ENCODE assay signal across 8 mouse cellular contexts in genomic region chr11:89084601-89085000, GRCm38 (mm10). TPM values are rescaled to one million over a fixed set of nuclear protein-coding genes. Genes with fewer than 3 reads are reported as not detected.
DNase-seq lines count a peak whose midpoint lies in the region; TF ChIP-seq lines count a peak whose summit lies in the region.

No protein-coding gene starts in this region.

- no peaks in the 10 kb centered on the region for H3K27me3 ChIP-seq in heart, adult 2 months (ENCODE audit: control insufficient read depth, insufficient read depth, low read length)
- no peaks in the 10 kb centered on the region; the same call in 1 of the 2 replicates for H3K27me3 ChIP-seq in heart, embryonic 10.5 days (ENCODE audit: insufficient read depth, poor library complexity, severe bottlenecking)
- no peaks in the 10 kb centered on the region for H3K27me3 ChIP-seq in spleen, adult 2 months (ENCODE audit: control insufficient read depth, insufficient read depth, low read length)

- TF ChIP-seq EP300 in heart, adult 2 months (IDR thresholded peaks at IDR 0.05; ENCODE audit: insufficient read depth, low read depth, low read length) = no peak

- H3K36me3 ChIP-seq in heart, adult 2 months (ENCODE audit: control insufficient read depth, insufficient read depth, low read length) = no peaks in the 10 kb centered on the region
- no peaks in the 10 kb centered on the region for H3K36me3 ChIP-seq in heart, embryonic 10.5 days
- H3K36me3 ChIP-seq in spleen, adult 2 months (ENCODE audit: control insufficient read depth, insufficient read depth, low read length) = no peaks in the 10 kb centered on the region

- H3K9ac ChIP-seq in heart, adult 2 months (ENCODE audit: low read depth, low read length) = no peak overlapping the region

- intact Hi-C loops in heart, adult 2 months (cut with DNase I) = loop anchor here (5.0 kb wide), 1 partner anchor 218 kb away; the partner anchor contains the start of gene Nog

- DNase-seq in heart, adult 2 months = peak in 1 of 2 experiments; percentile 28
- DNase-seq in heart, embryonic 10.5 days (ENCODE audit: low spot score) = no peak
- peak in 1 of 2 experiments; percentile 53 for DNase-seq in spleen, adult 2 months (ENCODE audit: low read depth in 1 of 2, low spot score in 2 of 2)
- no peak for DNase-seq in spleen, adult 12 weeks (ENCODE audit: low spot score)
- DNase-seq in c-Kit-negative CD71-positive TER-119-positive erythroid progenitor cells, embryonic 14.5 days (ENCODE audit: low read depth, low spot score) = peak; percentile 27
- DNase-seq in layer of hippocampus, postnatal 10 days (ENCODE audit: low spot score in 2 of 2) = peak; percentile 26 to 52
- DNase-seq in spleen, postnatal 4 days (ENCODE audit: low spot score in 2 of 2) = peak; percentile 54 to 74
- DNase-seq in ovary, postnatal 10 days (ENCODE audit: low spot score) = no peak

- H3K4me1 ChIP-seq in heart, adult 2 months (ENCODE audit: control insufficient read depth, insufficient read depth, low read length) = no peaks in the 10 kb centered on the region
- no peaks in the 10 kb centered on the region for H3K4me1 ChIP-seq in heart, embryonic 10.5 days
- peaks cover 4% of the 10 kb centered on the region; the same call in 1 of the 2 replicates for H3K4me1 ChIP-seq in spleen, adult 2 months (ENCODE audit: control insufficient read depth, insufficient read depth, insufficient read length)

- H3K4me3 ChIP-seq in heart, adult 2 months = no peak overlapping the region
- H3K4me3 ChIP-seq in heart, embryonic 10.5 days = no peak overlapping the region
- no peak overlapping the region for H3K4me3 ChIP-seq in spleen, adult 2 months (ENCODE audit: extremely low read depth, insufficient read depth, insufficient read length)

- no peak for TF ChIP-seq POLR2A in heart, adult 2 months (IDR thresholded peaks at IDR 0.05; ENCODE audit: insufficient read depth, low read depth, low read length)
- TF ChIP-seq POLR2A in spleen, adult 2 months (IDR thresholded peaks at IDR 0.05; ENCODE audit: low read depth, low read length) = no peak

- no peaks in the 10 kb centered on the region for H3K9me3 ChIP-seq in heart, embryonic 10.5 days

- TF ChIP-seq CTCF in heart, adult 2 months (IDR thresholded peaks at IDR 0.05) = peak; percentile 93
- TF ChIP-seq CTCF in spleen, adult 2 months (IDR thresholded peaks at IDR 0.05; ENCODE audit: extremely low read depth, insufficient read depth, insufficient read length, insufficient replicate concordance) = peak; percentile 21; the same call in 1 of the 2 replicates

- 26% methylated on average over 7 of the region's 7 CpGs for WGBS in heart, adult 2 months
- 45% methylated on average over 7 of the region's 7 CpGs for WGBS in heart, embryonic 10.5 days
- 10% methylated on average over 7 of the region's 7 CpGs for WGBS in spleen, adult 2 months

- H3K79me2 ChIP-seq in heart, adult 2 months (replicated peaks; ENCODE audit: control insufficient read depth, insufficient read depth, low read length) = no peaks in the 10 kb centered on the region

- no peak overlapping the region for H3K27ac ChIP-seq in heart, adult 2 months
- H3K27ac ChIP-seq in heart, embryonic 10.5 days = no peak overlapping the region
- no peak overlapping the region for H3K27ac ChIP-seq in spleen, adult 2 months (ENCODE audit: insufficient read depth, low read length)

RNA-seq across cellular contexts. Expression of gene Gm525, which starts 11.0 kb away (rescaled TPM):
- not detected for total RNA-seq in heart, adult 2 months (2021)
- 0.27 TPM in 1 of 2 replicates, not detected in the other for polyA plus RNA-seq in heart, adult 2 months (2012; rRNA removed)
- polyA plus RNA-seq in heart, embryonic 10.5 days (2016; fragmentation: Nextera tagmentation; extraction: Ambion mirVana) = not detected in 2 replicates
- not detected in 2 replicates for polyA plus RNA-seq in spleen, adult 2 months (2012; rRNA removed)
- not detected for total RNA-seq in layer of hippocampus, postnatal 10 days (2021)

RNA-seq across cellular contexts. Expression of gene Dgke, which starts 18.0 kb away (rescaled TPM):
- total RNA-seq in heart, adult 2 months (2021) = 10 to 100 TPM in 1 of 2 experiments, 1 to 10 TPM in 1; 9.3 to 12.4 TPM
- 5.6 and 8.2 TPM in 2 replicates for polyA plus RNA-seq in heart, adult 2 months (2012; rRNA removed)
- polyA plus RNA-seq in heart, embryonic 10.5 days (2016; fragmentation: Nextera tagmentation; extraction: Ambion mirVana) = 5.3 and 8.1 TPM in 2 replicates
- 3.9 and 6.9 TPM in 2 replicates for polyA plus RNA-seq in spleen, adult 2 months (2012; rRNA removed)
- total RNA-seq in layer of hippocampus, postnatal 10 days (2021) = 10 to 100 TPM; 35.4 to 37.8 TPM

Comparison
In these comparisons a context has a peak if more than half of its experiments do, and no peak if none do; other contexts are left out.
1. DNase-seq: peak in c-Kit-negative CD71-positive TER-119-positive erythroid progenitor cells, embryonic 14.5 days (single experiment), layer of hippocampus, postnatal 10 days (2 of 2) and spleen, postnatal 4 days (2 of 2); none in heart, embryonic 10.5 days (single experiment), spleen, adult 12 weeks (single experiment) and ovary, postnatal 10 days (single experiment).